Mouse (Mus musculus): ENCODE data around the gene Tmed9. TPM values are rescaled to one million over a fixed set of nuclear protein-coding genes. Genes with fewer than 3 reads are reported as not detected.

Gene Tmed9
- 45.1 and 46.6 TPM in 2 replicates for polyA plus RNA-seq (2015; fragmentation: Nextera tagmentation; extraction: Ambion mirVana)

GRCm38 (mm10) chr13:55573432-55573831, at the start of gene Tmed9:
Gene Tmed9 (plus strand): TSS chr13:55573732.
- TF ChIP-seq CTCF (IDR thresholded peaks at IDR 0.05; ENCODE audit: low read depth), result no peak
- no peak for TF ChIP-seq EP300 (IDR thresholded peaks at IDR 0.05; ENCODE audit: low read depth)
- WGBS (ENCODE audit: insufficient replicate concordance), result 93% methylated on average over 2 of the region's 2 CpGs

GRCm38 (mm10) chr13:55523951-55524600, 49.5 kb upstream of the Tmed9 start:
- no peak for TF ChIP-seq CTCF (IDR thresholded peaks at IDR 0.05; ENCODE audit: low read depth)
- no peak for TF ChIP-seq EP300 (IDR thresholded peaks at IDR 0.05; ENCODE audit: low read depth)
- no peaks in the 10 kb centered on the region for H3K27me3 ChIP-seq (ENCODE audit: insufficient read depth, low read length)
- no peaks in the 10 kb centered on the region for H3K9me3 ChIP-seq (ENCODE audit: low read length)
- H3K27ac ChIP-seq (ENCODE audit: low read depth), result 0 out of 2 replicates have a peak overlapping the region, but pooled peaks have one; percentile 57
- no peak overlapping the region for H3K4me2 ChIP-seq (ENCODE audit: low read depth, low read length)
- peaks cover 9% of the 10 kb centered on the region for H3K4me1 ChIP-seq (ENCODE audit: insufficient read depth)
- no peak overlapping the region for H3K9ac ChIP-seq (replicated peaks)
- ATAC-seq, result no peak
- no peak overlapping the region for H3K4me3 ChIP-seq (ENCODE audit: low read depth, low read length)
- peaks cover 7% of the 10 kb centered on the region; the same call in 1 of the 2 replicates for H3K36me3 ChIP-seq (replicated peaks; ENCODE audit: insufficient read depth, low read length)
- WGBS (ENCODE audit: insufficient replicate concordance), result 87% methylated on average over 23 of the region's 23 CpGs
- no peak for DNase-seq

More at GRCm38 (mm10) chr13:55573432-55573831, at the start of gene Tmed9:
- ATAC-seq (no peak), DNase-seq (no peak)
- Histone ChIP-seq H3K36me3 (replicated peaks; ENCODE audit: insufficient read depth, low read length) (no peaks in the 10 kb centered on the region), H3K27me3 (ENCODE audit: insufficient read depth, low read length) (no peaks in the 10 kb centered on the region), H3K27ac (ENCODE audit: low read depth) (no peak within 1 kb of the TSS), H3K9me3 (ENCODE audit: low read length) (no peaks in the 10 kb centered on the region), H3K4me2 (ENCODE audit: low read depth, low read length) (no peak within 1 kb of the TSS), H3K4me3 (ENCODE audit: low read depth, low read length) (no peak within 1 kb of the TSS), H3K4me1 (ENCODE audit: insufficient read depth) (peaks cover 16% of the 10 kb centered on the region), H3K9ac (replicated peaks) (no peak within 1 kb of the TSS)

- Histone ChIP-seq H3K4me2 (ENCODE audit: low read depth, low read length) (peak overlapping the region; percentile 54), H3K4me1 (ENCODE audit: insufficient read depth) (peaks cover 26% of the 10 kb centered on the region), H3K9ac (replicated peaks) (0 out of 2 replicates have a peak overlapping the region, but pooled peaks have one; percentile 5), H3K9me3 (ENCODE audit: low read length) (no peaks in the 10 kb centered on the region), H3K36me3 (replicated peaks; ENCODE audit: insufficient read depth, low read length) (peaks cover 15% of the 10 kb centered on the region; the same call in 1 of the 2 replicates), H3K4me3 (ENCODE audit: low read depth, low read length) (no peak overlapping the region), H3K27me3 (ENCODE audit: insufficient read depth, low read length) (no peaks in the 10 kb centered on the region), H3K27ac (ENCODE audit: low read depth) (no peak overlapping the region)
- WGBS (ENCODE audit: insufficient replicate concordance), result 64% methylated on average over 15 of the region's 16 CpGs
- DNase-seq, result no peak
- TF ChIP-seq EP300 (IDR thresholded peaks at IDR 0.05; ENCODE audit: low read depth), result no peak
- no peak for TF ChIP-seq CTCF (IDR thresholded peaks at IDR 0.05; ENCODE audit: low read depth)
- no peak for ATAC-seq
Measured at GRCm38 (mm10) chr13:55525733-55526553, 47.6 kb upstream of the Tmed9 start.

- H3K27ac ChIP-seq (ENCODE audit: low read depth), result peak overlapping the region; percentile 93
- peak overlapping the region; percentile 54 for H3K4me3 ChIP-seq (ENCODE audit: low read depth, low read length)
- DNase-seq (peak; percentile 31), ATAC-seq (no peak)
- H3K36me3 ChIP-seq (replicated peaks; ENCODE audit: insufficient read depth, low read length), result peaks cover 25% of the 10 kb centered on the region
- peaks cover 26% of the 10 kb centered on the region for H3K4me1 ChIP-seq (ENCODE audit: insufficient read depth)
- peak overlapping the region; percentile 45 for H3K9ac ChIP-seq (replicated peaks)
- H3K9me3 ChIP-seq (ENCODE audit: low read length), result no peaks in the 10 kb centered on the region
- H3K27me3 ChIP-seq (ENCODE audit: insufficient read depth, low read length), result no peaks in the 10 kb centered on the region
- peak overlapping the region; percentile 54 for H3K4me2 ChIP-seq (ENCODE audit: low read depth, low read length)
- TF ChIP-seq CTCF (IDR thresholded peaks at IDR 0.05; ENCODE audit: low read depth), result no peak
- TF ChIP-seq EP300 (IDR thresholded peaks at IDR 0.05; ENCODE audit: low read depth), result no peak
- 63% methylated on average over 16 of the region's 16 CpGs for WGBS (ENCODE audit: insufficient replicate concordance)
Measured at GRCm38 (mm10) chr13:55527212-55527611, 46.3 kb upstream of the Tmed9 start.

- DNase-seq, result peak; percentile 54
- ATAC-seq, result peak; percentile 47
- peak overlapping the region; percentile 54 for H3K4me3 ChIP-seq (ENCODE audit: low read depth, low read length)
Measured at GRCm38 (mm10) chr13:55527834-55528772, 45.4 kb upstream of the Tmed9 start.

More at GRCm38 (mm10) chr13:55527834-55528772, 45.4 kb upstream of the Tmed9 start:
- Histone ChIP-seq H3K4me1 (ENCODE audit: insufficient read depth) (peaks cover 26% of the 10 kb centered on the region), H3K27me3 (ENCODE audit: insufficient read depth, low read length) (no peaks in the 10 kb centered on the region), H3K27ac (ENCODE audit: low read depth) (peak overlapping the region; percentile 93), H3K9ac (replicated peaks) (peak overlapping the region; percentile 45), H3K9me3 (ENCODE audit: low read length) (no peaks in the 10 kb centered on the region), H3K4me2 (ENCODE audit: low read depth, low read length) (peak overlapping the region; percentile 54), H3K36me3 (replicated peaks; ENCODE audit: insufficient read depth, low read length) (peaks cover 26% of the 10 kb centered on the region)
- 29% methylated on average over 18 of the region's 18 CpGs for WGBS (ENCODE audit: insufficient replicate concordance)
- peak; percentile 77 for TF ChIP-seq EP300 (IDR thresholded peaks at IDR 0.05; ENCODE audit: low read depth)
- TF ChIP-seq CTCF (IDR thresholded peaks at IDR 0.05; ENCODE audit: low read depth), result no peak

All from liver, postnatal 0 days (tissue).